Mouse (Mus musculus) brown adipose tissue, adult 24 weeks (tissue): ENCODE data around the gene Wasf3. TPM values are rescaled to one million over a fixed set of nuclear protein-coding genes. Genes with fewer than 3 reads are reported as not detected.
"Not testable (repeated sequence)": the region's sequence is repeated elsewhere in the genome, so short reads cannot be mapped to it uniquely, and the experiment has no call there.

Source experiments
- H3K27ac ChIP-seq: fragments of 200-500 bp; replicated peaks from 2 replicates; pipeline ENCODE4 v1.5.1; 2012; ENCODE audit warnings: low read depth, mild to moderate bottlenecking, low read length
- H3K4me1 ChIP-seq: fragments of 200-500 bp; 2 replicates; pipeline ENCODE4 v1.6.1; 2012; ENCODE audit warnings: low read length, mixed read lengths; ENCODE audit not compliant: control insufficient read depth, insufficient read depth, insufficient read length
- H3K4me3 ChIP-seq: fragments of 200-500 bp; 2 replicates; pipeline ENCODE4 v1.5.1; 2012; ENCODE audit warnings: low read depth, mild to moderate bottlenecking, low read length, moderate library complexity; ENCODE audit not compliant: insufficient read depth
- polyA plus RNA-seq: library from polyadenylated mRNA; stranded (reverse); fragments of >200 nt; gene quantifications from 2 replicates; pipeline ENCODE4 v1.2.4, GENCODE M21; 2012; ENCODE audit not compliant: missing spikeins, insufficient read depth, insufficient read length

Wasf3 gene
- polyA plus RNA-seq, 1 experiment, result 0.83 TPM

DNA sequence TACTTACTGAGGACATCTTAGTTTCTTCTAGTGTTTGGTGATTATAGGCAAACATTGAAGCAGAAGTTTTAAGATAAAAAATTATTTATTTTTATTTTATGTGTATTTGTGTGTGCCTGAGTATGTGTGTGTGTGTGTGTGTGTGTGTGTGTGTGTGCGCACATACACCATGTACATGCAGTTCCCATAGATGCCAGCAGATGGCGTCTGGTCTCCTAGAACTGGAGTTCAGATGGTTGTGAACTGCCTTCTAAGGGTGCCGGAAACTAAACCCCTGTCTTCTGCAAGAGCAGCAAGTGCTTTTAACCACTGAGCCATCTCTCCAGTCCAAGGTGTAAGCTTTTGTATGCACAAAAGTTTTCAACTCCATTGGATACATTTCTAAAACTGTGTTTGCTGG is 2.5 kb upstream of the Wasf3 start:
- Histone ChIP-seq H3K4me1 (no peaks in the 10 kb centered on the region), H3K27ac (no peak overlapping the region), H3K4me3 (no peak overlapping the region)

DNA sequence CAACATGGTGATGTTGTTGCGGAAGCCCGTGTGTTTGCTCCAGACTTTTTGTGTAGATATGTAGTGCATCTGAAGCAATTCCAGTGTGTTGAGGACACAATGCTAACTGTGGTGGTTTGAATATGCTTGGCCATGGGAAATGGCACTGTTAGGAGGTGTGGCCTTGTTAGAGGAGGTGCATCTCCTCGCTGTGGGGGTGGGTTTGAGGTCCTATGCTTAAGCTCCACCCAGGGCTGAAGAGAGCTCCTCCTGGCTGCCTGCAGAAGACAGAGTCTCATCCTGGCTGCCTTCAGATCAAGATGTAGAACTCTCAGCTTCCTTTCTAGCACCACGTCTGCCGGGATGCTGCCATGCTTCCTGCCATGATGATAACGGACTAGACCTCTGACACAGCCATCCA is 1.4 kb upstream of the Wasf3 start:
- Histone ChIP-seq H3K27ac (no peak overlapping the region), H3K4me3 (no peak overlapping the region), H3K4me1 (no peaks in the 10 kb centered on the region)

DNA sequence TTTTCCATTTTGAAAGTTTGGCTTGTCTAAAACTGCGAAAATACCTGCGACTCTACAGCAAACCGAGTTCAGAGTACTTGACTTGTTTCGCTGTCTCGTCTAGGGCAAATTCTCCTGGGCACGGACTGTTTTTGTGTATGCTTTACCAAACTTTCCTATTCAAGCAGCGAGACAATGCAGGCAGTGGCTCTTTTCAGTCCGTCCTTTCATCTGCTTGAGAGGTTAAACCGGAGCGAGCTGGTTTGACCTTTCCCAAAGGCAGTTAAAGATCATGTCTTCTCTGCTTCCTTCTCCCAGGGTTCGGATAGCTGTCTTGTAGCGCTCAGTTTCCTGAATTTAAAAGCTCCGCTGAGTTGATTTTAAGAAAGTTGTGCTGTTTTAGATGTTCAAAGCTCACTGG is 1.2 kb downstream of the Wasf3 start:
- Histone ChIP-seq H3K4me1 (no peaks in the 10 kb centered on the region), H3K27ac (no peak overlapping the region), H3K4me3 (no peak overlapping the region)

DNA sequence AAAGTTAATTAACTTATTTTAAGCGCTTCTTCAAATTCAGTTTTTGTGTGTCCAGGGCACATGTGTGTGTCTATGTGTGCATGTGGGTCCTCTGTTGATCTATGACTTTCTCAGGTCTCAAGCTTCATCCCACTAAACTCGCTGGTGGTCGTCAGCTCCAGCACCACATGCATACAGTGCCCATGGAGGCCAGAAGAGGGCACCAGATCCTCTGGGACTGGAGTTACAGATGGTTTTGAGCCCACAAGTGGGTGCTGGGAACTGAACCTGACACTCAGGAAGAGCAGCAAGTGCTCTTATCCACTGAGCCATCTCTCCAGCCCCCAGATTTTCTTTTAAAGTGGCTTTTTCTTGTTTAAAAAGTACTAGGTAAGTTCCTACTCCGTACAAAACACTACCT is 2.1 kb downstream of the Wasf3 start:
- no peak overlapping the region for H3K27ac ChIP-seq
- H3K4me1 ChIP-seq, result no peaks in the 10 kb centered on the region
- H3K4me3 ChIP-seq, result no peak overlapping the region

DNA sequence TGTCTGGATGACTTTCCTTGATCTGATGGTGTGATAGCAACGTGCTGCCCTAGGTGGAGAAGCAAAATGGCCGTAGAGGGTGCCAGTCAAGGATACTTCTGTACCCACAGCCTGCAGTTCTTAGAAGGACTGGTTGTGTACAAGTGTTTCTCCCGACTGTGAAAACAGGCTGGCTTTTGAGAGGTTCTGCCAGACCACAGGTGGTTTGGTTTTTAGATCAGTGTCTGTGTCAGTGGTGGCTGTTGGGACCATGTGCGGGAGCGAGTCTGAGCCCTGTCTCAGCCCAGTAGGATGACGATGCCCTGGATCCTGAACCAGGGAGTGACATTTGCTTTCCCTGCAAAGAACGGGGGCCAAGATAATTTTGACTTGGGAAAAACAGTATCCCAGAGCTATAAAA is 9.8 kb downstream of the Wasf3 start:
- H3K4me1 ChIP-seq, result no peaks in the 10 kb centered on the region
- H3K4me3 ChIP-seq, result no peak overlapping the region
- no peak overlapping the region for H3K27ac ChIP-seq

DNA sequence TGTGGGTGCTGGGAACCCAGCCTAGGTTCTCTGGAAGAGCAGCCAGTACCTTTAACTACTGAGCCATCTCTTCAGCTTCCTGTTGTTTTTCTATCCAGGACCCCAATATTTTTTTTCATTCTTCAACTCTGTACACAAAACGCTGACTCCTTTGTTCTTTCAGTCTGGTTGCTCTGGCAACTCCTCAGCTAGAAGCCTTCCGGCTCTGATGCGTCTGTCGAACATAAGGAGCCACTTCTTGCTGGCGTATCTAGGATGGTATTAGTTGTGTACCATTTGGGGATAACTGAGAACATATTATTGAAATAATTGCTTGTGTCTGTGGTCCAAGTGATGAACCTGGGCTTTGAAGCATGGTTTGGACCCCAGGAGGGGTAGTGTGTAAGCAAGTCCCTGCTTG is 12.5 kb downstream of the Wasf3 start:
- Histone ChIP-seq H3K4me1 (no peaks in the 10 kb centered on the region), H3K4me3 (no peak overlapping the region), H3K27ac (no peak overlapping the region)

DNA sequence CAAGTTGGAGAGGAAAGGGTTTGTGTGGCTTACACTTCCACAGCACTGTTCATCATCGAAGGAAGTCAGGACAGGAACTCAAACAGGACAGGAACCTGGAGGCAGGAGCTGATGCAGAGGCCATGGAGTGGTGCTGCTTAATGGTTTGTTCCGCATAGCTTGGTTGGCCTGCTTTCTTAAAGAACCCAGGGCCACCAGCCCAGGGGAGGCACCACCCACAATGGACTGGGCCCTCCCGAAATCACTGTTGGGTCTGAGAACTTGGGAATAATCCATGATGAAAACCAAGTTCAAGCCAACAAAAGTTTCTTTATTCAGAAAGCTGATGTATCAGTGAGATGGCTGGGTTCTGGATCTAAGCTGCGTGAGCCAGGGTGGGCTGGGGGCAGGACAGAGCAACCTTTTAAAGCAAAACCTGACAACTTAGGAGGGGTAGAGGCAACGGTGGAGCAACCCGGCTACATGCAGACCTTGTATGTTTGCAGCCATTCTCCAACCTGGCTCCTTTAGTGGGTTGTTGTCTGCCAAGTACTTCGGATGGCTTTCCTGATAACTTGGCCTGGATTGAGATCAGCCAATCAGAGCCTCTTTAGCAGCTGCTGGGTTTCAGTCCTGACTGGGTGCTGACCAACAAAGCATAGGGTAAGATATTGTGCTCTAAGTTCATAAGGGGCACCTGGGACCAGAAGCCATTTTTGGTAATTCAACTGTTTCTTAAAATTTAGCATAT is 13.8 kb downstream of the Wasf3 start:
- Histone ChIP-seq H3K27ac (no peak overlapping the region), H3K4me1 (no peaks in the 10 kb centered on the region), H3K4me3 (no peak overlapping the region)

DNA sequence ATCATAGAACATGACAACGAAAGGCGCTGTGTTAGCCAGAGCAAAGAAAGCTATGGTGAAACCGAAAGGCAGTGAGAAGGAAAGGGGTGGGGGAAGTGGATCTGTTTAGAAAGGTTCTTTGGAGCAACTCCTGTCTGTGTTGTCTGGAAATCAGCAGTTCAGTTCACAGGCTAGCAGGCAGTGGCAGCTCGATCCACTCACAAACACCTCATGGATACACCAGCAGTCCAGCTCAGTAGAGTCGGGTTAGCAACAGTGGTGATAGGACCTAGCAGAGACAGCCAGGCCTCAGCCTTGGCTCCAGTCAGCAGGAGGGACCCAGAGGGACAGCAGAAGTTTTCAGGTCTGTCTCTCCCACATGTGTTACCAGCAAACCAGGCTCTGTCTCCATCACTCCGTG is 16.2 kb downstream of the Wasf3 start:
- H3K27ac ChIP-seq, H3K4me1 ChIP-seq, H3K4me3 ChIP-seq: not testable (repeated sequence)

DNA sequence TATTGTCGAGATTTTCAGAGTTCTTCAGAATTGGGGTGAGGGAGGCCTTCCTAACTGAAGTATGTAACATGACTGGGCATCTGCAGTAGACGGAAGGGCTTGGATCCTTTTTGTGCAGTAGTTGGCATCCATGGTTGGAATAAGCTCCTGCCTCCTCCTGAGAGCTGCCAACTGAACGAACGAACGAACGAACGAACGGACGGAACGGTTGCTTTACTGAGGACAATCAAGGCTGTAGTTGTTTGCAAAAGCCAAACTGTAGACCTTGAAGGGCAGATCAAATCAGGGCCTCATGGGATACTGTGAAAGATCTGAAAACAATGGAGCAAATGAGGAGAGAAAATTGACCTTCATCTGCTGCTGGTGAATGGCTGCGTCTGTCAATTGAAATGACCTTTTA is 17.5 kb downstream of the Wasf3 start:
- Histone ChIP-seq H3K4me3 (no peak overlapping the region), H3K4me1 (no peaks in the 10 kb centered on the region), H3K27ac (no peak overlapping the region)

DNA sequence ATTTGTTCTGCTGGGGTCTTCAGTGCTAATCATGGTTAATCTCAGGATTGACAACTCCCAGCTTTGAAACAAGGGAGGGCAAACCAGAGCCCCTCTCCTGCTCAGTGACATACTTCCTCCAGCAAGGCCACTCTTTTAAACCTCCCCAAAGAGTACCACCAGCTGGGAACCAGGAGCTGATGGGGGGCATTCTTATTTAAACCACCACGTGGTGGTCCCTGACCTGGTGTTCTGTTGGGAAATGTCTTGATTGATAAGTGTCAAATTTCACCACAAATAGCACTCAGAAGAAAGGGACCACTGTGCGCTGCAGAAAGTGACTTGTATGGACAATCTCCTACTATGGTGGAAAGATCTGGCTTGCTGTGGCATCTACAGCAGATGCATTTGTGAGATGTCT is 19.1 kb downstream of the Wasf3 start:
- Histone ChIP-seq H3K4me3 (no peak overlapping the region), H3K4me1 (no peaks in the 10 kb centered on the region), H3K27ac (no peak overlapping the region)

DNA sequence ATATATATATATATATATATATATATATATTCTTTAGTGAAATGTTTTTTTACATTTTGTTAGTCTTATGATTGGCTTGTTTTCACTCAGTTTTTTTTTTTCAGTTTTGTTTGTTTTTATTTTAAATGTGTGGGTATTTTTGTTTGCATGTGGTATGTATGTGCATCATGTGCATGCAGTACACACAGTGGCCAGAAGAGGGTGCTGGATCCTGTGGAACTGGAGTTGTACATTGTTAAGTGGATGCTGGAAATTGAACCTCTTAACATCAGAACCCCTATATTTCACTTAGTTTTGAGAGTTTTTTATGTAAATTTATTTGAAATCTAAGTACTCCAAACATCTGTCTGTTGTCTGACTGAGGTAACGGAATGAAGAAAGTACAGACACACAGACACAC is 21.3 kb downstream of the Wasf3 start:
- Histone ChIP-seq H3K4me3 (no peak overlapping the region), H3K4me1 (no peaks in the 10 kb centered on the region), H3K27ac (no peak overlapping the region)

DNA sequence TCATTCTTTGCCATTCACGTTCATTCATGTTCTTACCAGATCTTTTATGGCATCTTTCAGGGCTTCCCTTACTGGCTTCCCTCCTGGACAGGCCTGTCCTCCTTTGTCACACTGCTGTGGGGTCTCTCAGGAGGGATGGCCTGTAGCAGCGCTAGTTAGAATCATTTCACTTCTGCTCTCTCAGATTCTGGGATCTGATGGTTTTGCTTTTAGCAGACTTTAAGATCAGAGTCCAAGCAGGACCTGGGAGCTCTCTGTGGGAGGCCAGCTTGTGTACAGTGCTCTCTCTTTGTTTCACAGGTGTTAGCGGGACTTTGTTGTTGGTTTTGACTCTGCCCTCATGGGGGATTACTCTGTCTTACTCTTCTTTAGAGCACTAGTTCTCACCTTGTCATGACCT is 23.0 kb downstream of the Wasf3 start:
- Histone ChIP-seq H3K4me1 (no peaks in the 10 kb centered on the region), H3K4me3 (no peak overlapping the region), H3K27ac (no peak overlapping the region)

DNA sequence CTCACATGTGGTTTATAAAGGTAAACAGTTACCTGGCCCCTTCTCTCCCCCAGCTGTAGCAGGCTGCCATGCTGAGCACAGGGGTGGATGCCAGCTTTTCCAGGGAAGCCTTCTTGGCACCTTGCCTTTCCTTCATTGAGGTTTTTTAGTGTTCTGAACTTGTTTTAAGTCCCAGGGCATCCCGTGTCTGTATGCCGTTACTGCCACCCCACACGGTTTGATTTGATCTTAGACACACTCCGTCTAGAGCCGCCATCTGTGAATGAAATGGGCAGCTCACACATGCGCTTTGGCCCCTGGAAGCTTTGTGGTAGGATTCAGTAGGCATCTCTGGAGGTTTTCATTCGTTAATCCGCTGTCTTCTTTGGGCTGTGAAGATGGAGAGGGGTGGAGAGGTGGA is 23.8 kb downstream of the Wasf3 start:
- Histone ChIP-seq H3K4me1 (no peaks in the 10 kb centered on the region), H3K27ac (no peak overlapping the region), H3K4me3 (no peak overlapping the region)

DNA sequence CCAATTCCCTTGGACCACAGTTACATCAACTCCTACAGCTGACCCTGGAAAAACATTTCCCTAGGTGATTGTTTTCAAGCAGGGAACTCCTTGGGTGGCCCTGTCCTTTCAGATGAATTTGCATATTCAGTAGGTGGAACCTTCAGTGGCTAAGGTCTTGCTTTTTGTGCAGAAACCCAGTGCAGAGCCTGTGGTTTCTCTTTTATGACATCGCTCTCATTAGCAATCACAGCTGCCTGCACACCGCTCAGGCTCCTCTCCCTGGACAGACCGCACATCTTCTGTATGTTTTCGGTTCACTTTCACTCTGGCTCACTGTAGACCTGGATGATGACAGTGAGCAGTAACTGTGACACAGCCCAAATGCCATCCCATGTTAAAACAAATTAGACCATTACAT is 26.0 kb downstream of the Wasf3 start:
- H3K27ac ChIP-seq, result no peak overlapping the region
- no peak overlapping the region for H3K4me3 ChIP-seq
- no peaks in the 10 kb centered on the region for H3K4me1 ChIP-seq

DNA sequence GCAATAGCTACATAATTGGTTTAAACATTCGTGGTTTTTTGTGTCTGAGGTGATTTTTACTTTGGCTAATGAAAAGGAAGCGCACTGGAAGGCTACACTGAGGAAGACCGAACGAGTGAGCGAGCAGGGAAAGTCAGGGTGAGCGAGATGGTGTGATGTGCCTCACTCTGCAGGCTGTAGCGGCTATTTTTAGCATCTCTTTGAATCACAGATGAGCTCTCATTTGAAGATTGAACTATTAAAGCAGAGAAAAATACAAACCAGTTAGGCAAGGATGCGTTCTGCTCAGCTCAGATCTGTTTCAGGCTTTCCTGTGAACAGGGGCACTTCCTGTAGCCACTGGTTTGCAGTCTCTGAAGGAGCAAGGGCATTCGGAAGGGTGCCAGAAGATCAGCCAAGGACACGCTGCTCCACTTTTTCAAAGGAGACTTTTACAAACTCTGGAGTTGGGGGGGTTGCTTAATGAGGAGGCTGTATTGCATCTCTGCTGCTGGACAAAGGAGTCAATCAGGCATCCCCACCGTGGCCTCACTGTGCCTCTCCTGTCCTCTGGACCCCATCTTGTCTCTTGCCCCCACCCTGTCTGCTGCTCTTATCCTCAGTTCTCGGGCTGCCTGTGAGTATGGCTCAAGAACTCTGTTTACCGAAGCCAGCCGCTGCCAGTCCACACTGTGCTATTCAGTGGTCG is 28.1 kb downstream of the Wasf3 start:
- Histone ChIP-seq H3K27ac (no peak overlapping the region), H3K4me1 (no peaks in the 10 kb centered on the region), H3K4me3 (no peak overlapping the region)

DNA sequence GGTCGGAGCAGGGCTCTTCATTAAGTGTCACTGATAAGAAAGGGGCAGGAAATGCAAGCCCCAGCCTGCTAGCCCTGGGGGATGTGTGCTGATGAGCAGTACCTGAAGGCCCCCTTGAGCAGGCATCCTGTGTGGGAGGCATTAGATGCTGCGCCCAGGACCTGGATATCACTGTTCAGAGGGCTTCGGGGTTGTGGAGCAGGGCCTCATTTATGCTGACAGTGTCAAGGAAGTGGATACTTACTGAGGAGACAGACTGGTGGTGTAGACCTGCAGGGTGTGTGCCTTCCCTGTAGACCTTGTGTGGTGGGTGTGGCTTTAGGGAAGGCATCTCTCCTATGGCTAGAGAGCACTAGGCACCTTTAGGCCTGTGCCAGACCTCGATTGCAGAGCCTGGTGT is 29.8 kb downstream of the Wasf3 start:
- H3K27ac ChIP-seq, result no peak overlapping the region
- no peak overlapping the region for H3K4me3 ChIP-seq
- no peaks in the 10 kb centered on the region for H3K4me1 ChIP-seq
